Mouse (Mus musculus): Measurements from ENCODE around the gene Fezf2. TPM values are rescaled to one million over a fixed set of nuclear protein-coding genes. Genes with fewer than 3 reads are reported as not detected.

Fezf2 gene
- polyA plus RNA-seq (2012; rRNA removed) = not detected in 2 replicates

GRCm38 (mm10) chr14:12348089-12348488, at the start of gene Fezf2:
Gene Fezf2 (minus strand): TSS chr14:12348189.

Other genes starting within 250 kb of the Fezf2 start
- gene Gm49355, start 64.2 kb downstream of the Fezf2 start, polyA plus RNA-seq (2012; rRNA removed) = not detected in 2 replicates
- gene 3830406C13Rik, start 64.0 kb downstream of the Fezf2 start, polyA plus RNA-seq (2012; rRNA removed) = 0.55 and 0.98 TPM in 2 replicates